Mouse (Mus musculus): Measurements from ENCODE around the gene Fam243.

Fam243 gene

GRCm38 (mm10) chr16:92319353-92320109 is 1.7 kb downstream of the Fam243 start:
- peak; percentile 78 for DNase-seq

- no peak for DNase-seq
Measured at GRCm38 (mm10) chr16:92316049-92316738, 5.0 kb downstream of the Fam243 start.

- peak; percentile 41 for DNase-seq
Measured at GRCm38 (mm10) chr16:92313953-92314741, 7.1 kb downstream of the Fam243 start.

GRCm38 (mm10) chr16:92309126-92309525 is 12.1 kb downstream of the Fam243 start:
- no peak for DNase-seq

GRCm38 (mm10) chr16:92307947-92308346 is 13.3 kb downstream of the Fam243 start:
- DNase-seq = no peak

- DNase-seq = no peak
Measured at GRCm38 (mm10) chr16:92305519-92305918, 15.7 kb downstream of the Fam243 start.

- no peak for DNase-seq
Measured at GRCm38 (mm10) chr16:92302506-92302905, 18.7 kb downstream of the Fam243 start.

- DNase-seq = no peak
Measured at GRCm38 (mm10) chr16:92301989-92302388, 19.3 kb downstream of the Fam243 start.

GRCm38 (mm10) chr16:92301412-92301806 is 19.8 kb downstream of the Fam243 start:
- no peak for DNase-seq

GRCm38 (mm10) chr16:92300649-92301411 is 20.4 kb downstream of the Fam243 start, which contains the start of gene Smim11:
Gene Smim11 (plus strand): TSS chr16:92301286.
- peak; percentile 97 for DNase-seq

GRCm38 (mm10) chr16:92295328-92295727 is 25.9 kb downstream of the Fam243 start:
- no peak for DNase-seq

- no peak for DNase-seq
Measured at GRCm38 (mm10) chr16:92294267-92294970, 26.8 kb downstream of the Fam243 start.

GRCm38 (mm10) chr16:92292101-92292500 is 29.1 kb downstream of the Fam243 start, which contains the start of gene Kcne2:
Gene Kcne2 (plus strand): TSS chr16:92292389.
- DNase-seq = no peak

- DNase-seq = no peak
Measured at GRCm38 (mm10) chr16:92290045-92290444, 31.2 kb downstream of the Fam243 start.

- DNase-seq = no peak
Measured at GRCm38 (mm10) chr16:92288778-92289177, 32.5 kb downstream of the Fam243 start.

- DNase-seq = peak; percentile 77
Measured at GRCm38 (mm10) chr16:92286609-92287008, 34.6 kb downstream of the Fam243 start.

- DNase-seq = no peak
Measured at GRCm38 (mm10) chr16:92285068-92285467, 36.2 kb downstream of the Fam243 start.

- DNase-seq = no peak
Measured at GRCm38 (mm10) chr16:92282671-92283070, 38.6 kb downstream of the Fam243 start.

- no peak for DNase-seq
Measured at GRCm38 (mm10) chr16:92275526-92275925, 45.7 kb downstream of the Fam243 start.

GRCm38 (mm10) chr16:92274516-92274915 is 46.7 kb downstream of the Fam243 start:
- no peak for DNase-seq
